Mouse (Mus musculus) liver, embryonic 11.5 days (tissue): Measurements from ENCODE around the gene Klhl21. TPM values are rescaled to one million over a fixed set of nuclear protein-coding genes. Genes with fewer than 3 reads are reported as not detected.

Source experiments
- ATAC-seq: fragments of 200-750 bp; cut with Nextera tagmentation; replicated peaks from 2 replicates; pipeline ENCODE4 v1.8.0; 2017; ENCODE audit warnings: moderate number of reproducible peaks, mild to moderate bottlenecking, moderate TSS enrichment, moderate library complexity; ENCODE audit not compliant: low FRiP score
- DNase-seq: peaks from one replicate; pipeline ENCODE4 v3.0.0-alpha.2; 2017; ENCODE audit warnings: low spot score
- H3K27ac ChIP-seq: fragments of 300-500 bp; sonication (generic); 2 replicates; pipeline ENCODE4 v1.5.1; 2014; ENCODE audit warnings: mild to moderate bottlenecking, low read depth, low read length, control low read depth
- H3K27me3 ChIP-seq: fragments of 300-500 bp; sonication (generic); replicated peaks from 2 replicates; pipeline ENCODE4 v1.6.1; 2014; ENCODE audit warnings: low read length, mixed read lengths; ENCODE audit not compliant: control insufficient read depth, insufficient read depth
- H3K36me3 ChIP-seq: fragments of 300-500 bp; sonication (generic); 2 replicates; pipeline ENCODE4 v1.6.1; 2014; ENCODE audit warnings: mild to moderate bottlenecking, low read length, moderate library complexity, mixed read lengths; ENCODE audit not compliant: control insufficient read depth, insufficient read depth
- H3K4me1 ChIP-seq: fragments of 300-500 bp; sonication (generic); replicated peaks from 2 replicates; pipeline ENCODE4 v1.6.1; 2014; ENCODE audit warnings: low read length, mixed read lengths; ENCODE audit not compliant: control insufficient read depth, insufficient read depth
- H3K4me2 ChIP-seq: fragments of 300-500 bp; sonication (generic); 2 replicates; pipeline ENCODE4 v1.6.1; 2014; ENCODE audit warnings: mild to moderate bottlenecking, control low read depth, moderate library complexity
- H3K4me3 ChIP-seq: fragments of 300-500 bp; sonication (generic); 2 replicates; pipeline ENCODE4 v1.5.1; 2014; ENCODE audit warnings: low read depth, low read length, control low read depth
- H3K9ac ChIP-seq: fragments of 300-500 bp; sonication (generic); 2 replicates; pipeline ENCODE4 v1.6.1; 2014; ENCODE audit warnings: low read depth, low read length, control low read depth
- H3K9me3 ChIP-seq: fragments of 300-500 bp; sonication (generic); 2 replicates; pipeline ENCODE4 v1.6.1; 2016; ENCODE audit warnings: low read length, inconsistent platforms, mixed read lengths; ENCODE audit not compliant: control insufficient read depth
- WGBS: fragments of 180-500 bp; shearing (Covaris S2); extraction: QIAGEN DNeasy Blood & Tissue Kit; methylation state at CpG from one replicate; pipeline ENCODE4 v1.1.7; 2014; 5-methylcytosine and 5-hydroxymethylcytosine counted together
- polyA plus RNA-seq: library from polyadenylated mRNA; unstranded; fragments of >200 nt; fragmentation: Nextera tagmentation; extraction: Ambion mirVana; gene quantifications from 2 replicates; pipeline ENCODE4 v1.2.1, GENCODE M21; 2014

Gene Klhl21
- polyA plus RNA-seq, 1 experiment from 2014 or later = 9.4 TPM

DNA sequence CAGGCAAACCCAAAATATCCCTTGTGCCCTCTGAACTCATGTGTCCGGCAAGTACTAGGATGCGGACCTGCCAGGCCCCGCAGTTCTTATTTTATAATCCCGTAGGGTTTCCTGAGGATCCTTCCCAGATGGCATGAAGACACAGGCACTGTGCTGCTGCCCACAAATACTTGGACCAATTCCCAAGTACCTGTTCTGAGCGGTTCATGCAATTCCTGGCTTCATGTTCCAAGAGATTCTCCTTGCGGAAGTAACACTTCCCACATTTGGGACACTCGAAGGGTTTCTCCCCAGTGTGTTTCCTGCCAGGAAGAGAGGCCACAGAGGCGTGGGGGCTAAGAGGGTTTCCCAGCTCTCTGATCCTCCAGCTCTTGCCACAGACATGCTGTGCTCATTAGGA is 13.9 kb downstream of the Klhl21 start:
- DNase-seq (no peak), ATAC-seq (no peak)
- Histone ChIP-seq H3K4me2 (no peak overlapping the region), H3K36me3 (peaks cover 40% of the 10 kb centered on the region), H3K4me3 (no peak overlapping the region), H3K27ac (no peak overlapping the region), H3K9ac (no peak overlapping the region), H3K9me3 (no peaks in the 10 kb centered on the region), H3K27me3 (no peaks in the 10 kb centered on the region), H3K4me1 (peaks cover 28% of the 10 kb centered on the region)
- 88% methylated on average over 8 of the region's 8 CpGs for WGBS

DNA sequence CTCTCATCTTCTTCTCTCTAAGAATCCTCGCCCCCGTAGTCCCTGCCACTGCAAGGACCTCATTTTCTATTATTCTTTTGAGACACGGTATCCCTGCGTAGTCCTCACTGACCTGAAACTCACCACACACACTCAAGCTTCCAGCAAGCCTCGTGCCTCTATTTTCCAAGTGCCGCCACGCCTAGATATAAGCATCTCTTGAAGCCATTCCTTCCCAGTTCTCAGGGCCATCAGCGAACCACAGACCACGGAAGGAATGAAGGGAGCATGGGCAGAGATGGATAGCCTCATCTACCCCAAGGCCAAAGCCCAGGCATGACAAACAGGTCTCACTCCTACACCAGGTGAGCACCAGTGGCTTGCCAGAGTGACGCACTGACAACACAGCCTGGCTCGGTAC is 15.9 kb downstream of the Klhl21 start:
- Histone ChIP-seq H3K4me1 (peaks cover 30% of the 10 kb centered on the region), H3K27me3 (no peaks in the 10 kb centered on the region), H3K4me2 (peak overlapping the region; percentile 98), H3K27ac (no peak overlapping the region), H3K4me3 (no peak overlapping the region), H3K9ac (no peak overlapping the region), H3K9me3 (no peaks in the 10 kb centered on the region), H3K36me3 (peaks cover 37% of the 10 kb centered on the region)
- DNase-seq (no peak), ATAC-seq (no peak)
- WGBS = 89% methylated on average over 11 of the region's 11 CpGs

GRCm38 (mm10) chr4:152026751-152027508 is 18.3 kb downstream of the Klhl21 start:
- no peaks in the 10 kb centered on the region for H3K9me3 ChIP-seq
- DNase-seq (peak; percentile 60), ATAC-seq (peak; percentile 58)
- H3K4me1 ChIP-seq = peaks cover 30% of the 10 kb centered on the region
- peak overlapping the region; percentile 79 for H3K9ac ChIP-seq
- WGBS = 3% methylated on average over 38 of the region's 41 CpGs
- peaks cover 3% of the 10 kb centered on the region; the same call in 1 of the 2 replicates for H3K27me3 ChIP-seq
- H3K27ac ChIP-seq = peak overlapping the region; percentile 75
- H3K4me3 ChIP-seq = peak overlapping the region; percentile 79
- H3K4me2 ChIP-seq = peak overlapping the region; percentile 98
- H3K36me3 ChIP-seq = peaks cover 15% of the 10 kb centered on the region; the same call in 1 of the 2 replicates

DNA sequence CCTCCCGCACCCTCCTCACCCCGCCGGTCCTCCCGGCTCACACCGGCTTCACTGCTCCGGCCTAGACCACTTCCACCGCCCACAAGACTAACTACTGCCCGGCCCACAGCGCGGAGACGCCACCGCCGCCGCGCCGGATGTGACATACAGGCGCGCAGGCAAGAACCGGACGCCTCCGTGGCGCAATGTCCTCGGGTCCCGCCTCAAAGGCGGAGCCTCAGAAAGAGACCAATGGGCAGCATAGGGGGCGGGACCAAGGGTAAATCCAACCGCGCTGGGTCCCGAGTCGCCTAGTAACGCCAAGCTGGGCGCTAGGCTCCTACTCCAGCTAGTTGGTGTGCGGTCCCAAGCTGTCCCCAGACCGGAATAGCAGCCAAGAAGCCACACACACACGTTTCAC is 18.9 kb downstream of the Klhl21 start, which contains the start of gene Zbtb48:
TSS of gene Zbtb48 (minus strand) at position 148 of the 400 bp plus-strand sequence.
- Histone ChIP-seq H3K9me3 (no peaks in the 10 kb centered on the region), H3K9ac (peak within 1 kb of the TSS; percentile 79), H3K4me2 (peak within 1 kb of the TSS; percentile 98), H3K27ac (peak within 1 kb of the TSS; percentile 75), H3K4me3 (peak within 1 kb of the TSS; percentile 79), H3K4me1 (peaks cover 30% of the 10 kb centered on the region), H3K36me3 (peaks cover 9% of the 10 kb centered on the region; the same call in 1 of the 2 replicates), H3K27me3 (peaks cover 3% of the 10 kb centered on the region; the same call in 1 of the 2 replicates)
- DNase-seq = peak; percentile 91
- 1% methylated on average over 35 of the region's 35 CpGs for whole genome bisulfite sequencing
- peak; percentile 98 for ATAC-seq

DNA sequence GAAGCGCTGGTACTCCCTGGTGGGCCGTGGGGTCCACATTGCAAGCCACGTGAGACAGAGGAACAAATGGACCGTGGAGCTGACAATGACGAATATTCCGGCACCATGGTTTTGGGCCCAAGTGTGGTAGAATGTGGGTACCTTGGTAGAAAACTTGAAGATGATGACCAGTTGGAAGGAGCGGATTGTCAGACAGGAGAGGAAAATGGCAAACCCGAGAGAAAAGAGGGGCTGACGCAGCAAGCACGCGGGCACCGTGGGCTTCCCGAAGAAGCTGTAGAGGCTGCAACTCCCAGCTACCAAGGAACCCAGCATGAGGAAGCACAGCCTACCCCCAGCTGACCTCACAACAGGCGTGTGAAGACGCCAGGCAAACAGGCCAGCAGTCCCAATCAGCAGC is 19.9 kb downstream of the Klhl21 start:
- Histone ChIP-seq H3K36me3 (peaks cover 9% of the 10 kb centered on the region; the same call in 1 of the 2 replicates), H3K27me3 (peaks cover 3% of the 10 kb centered on the region; the same call in 1 of the 2 replicates), H3K4me2 (peak overlapping the region; percentile 98), H3K4me3 (peak overlapping the region; percentile 79; the same call in 1 of the 2 replicates), H3K9me3 (no peaks in the 10 kb centered on the region), H3K9ac (no peak overlapping the region), H3K27ac (no peak overlapping the region), H3K4me1 (peaks cover 30% of the 10 kb centered on the region)
- no peak for ATAC-seq
- WGBS = 67% methylated on average over 15 of the region's 15 CpGs
- DNase-seq = no peak

DNA sequence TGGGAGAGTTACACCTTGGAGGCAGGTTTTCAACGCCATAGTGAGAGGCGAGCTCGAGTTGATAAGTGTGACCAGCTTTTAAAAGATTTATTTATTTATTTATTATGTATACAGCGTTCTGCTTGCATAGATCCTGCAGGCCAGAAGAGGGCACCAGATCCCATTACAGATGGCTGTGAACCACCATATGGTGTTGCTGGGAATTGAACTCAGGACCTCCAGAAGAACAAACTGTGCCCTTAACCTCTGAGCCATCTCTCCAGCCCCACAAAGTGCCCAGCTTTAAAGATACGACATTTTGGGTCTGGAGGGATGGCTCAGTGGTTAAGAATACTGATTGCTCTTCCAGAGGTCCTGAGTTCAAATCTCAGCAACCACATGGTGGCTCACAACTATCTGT is 20.5 kb downstream of the Klhl21 start:
- no peak overlapping the region for H3K4me2 ChIP-seq
- no peak overlapping the region for H3K4me3 ChIP-seq
- no peak overlapping the region for H3K9ac ChIP-seq
- H3K27ac ChIP-seq = no peak overlapping the region
- 38% methylated on average over 5 of the region's 5 CpGs for WGBS
- DNase-seq (no peak), ATAC-seq (no peak)
- H3K36me3 ChIP-seq = peaks cover 9% of the 10 kb centered on the region; the same call in 1 of the 2 replicates
- H3K4me1 ChIP-seq = peaks cover 30% of the 10 kb centered on the region
- no peaks in the 10 kb centered on the region for H3K9me3 ChIP-seq
- peaks cover 3% of the 10 kb centered on the region; the same call in 1 of the 2 replicates for H3K27me3 ChIP-seq

- H3K9ac ChIP-seq = no peak overlapping the region
- whole genome bisulfite sequencing = 75% methylated on average over 4 of the region's 4 CpGs
- peaks cover 22% of the 10 kb centered on the region for H3K4me1 ChIP-seq
- peaks cover 6% of the 10 kb centered on the region; the same call in 1 of the 2 replicates for H3K36me3 ChIP-seq
- no peaks in the 10 kb centered on the region for H3K9me3 ChIP-seq
- H3K4me2 ChIP-seq = no peak overlapping the region
- H3K27ac ChIP-seq = no peak overlapping the region
- ATAC-seq (no peak), DNase-seq (no peak)
- peaks cover 3% of the 10 kb centered on the region; the same call in 1 of the 2 replicates for H3K27me3 ChIP-seq
- no peak overlapping the region for H3K4me3 ChIP-seq
These were observed 21.4 kb downstream of the Klhl21 start for GRCm38 (mm10) chr4:152029997-152030396.

- 0 out of 2 replicates have a peak, but pooled peaks cover 1% of the 10 kb centered on the region for H3K4me1 ChIP-seq
- H3K36me3 ChIP-seq = no peaks in the 10 kb centered on the region
- DNase-seq (no peak), ATAC-seq (no peak)
- no peak overlapping the region for H3K9ac ChIP-seq
- H3K4me3 ChIP-seq = no peak overlapping the region
- H3K9me3 ChIP-seq = no peaks in the 10 kb centered on the region
- no peak overlapping the region for H3K4me2 ChIP-seq
- peaks cover 3% of the 10 kb centered on the region; the same call in 1 of the 2 replicates for H3K27me3 ChIP-seq
- 85% methylated on average over 13 of the region's 13 CpGs for WGBS
- H3K27ac ChIP-seq = no peak overlapping the region
These were observed 24.3 kb downstream of the Klhl21 start for GRCm38 (mm10) chr4:152032922-152033321.
